Mouse (Mus musculus) thymus, postnatal 0 days (tissue): ENCODE results near the gene Unc13d. TPM values are rescaled to one million over a fixed set of nuclear protein-coding genes. Genes with fewer than 3 reads are reported as not detected.
A peak's percentile ranks its signal among the peaks of the same experiment; 100 is the strongest.
"Not testable (repeated sequence)": the region's sequence is repeated elsewhere in the genome, so short reads cannot be mapped to it uniquely, and the experiment has no call there.

Source experiments
- DNase-seq: peaks from one replicate; pipeline ENCODE4 v3.0.0-alpha.2; 2015; ENCODE audit warnings: low spot score
- polyA plus RNA-seq: library from polyadenylated mRNA; unstranded; fragments of >200 nt; fragmentation: Nextera tagmentation; extraction: Ambion mirVana; gene quantifications from 2 replicates; pipeline ENCODE4 v1.2.1, GENCODE M21; 2015

The Unc13d gene
- polyA plus RNA-seq, 1 experiment from 2014 or later: 34.7 TPM

DNA sequence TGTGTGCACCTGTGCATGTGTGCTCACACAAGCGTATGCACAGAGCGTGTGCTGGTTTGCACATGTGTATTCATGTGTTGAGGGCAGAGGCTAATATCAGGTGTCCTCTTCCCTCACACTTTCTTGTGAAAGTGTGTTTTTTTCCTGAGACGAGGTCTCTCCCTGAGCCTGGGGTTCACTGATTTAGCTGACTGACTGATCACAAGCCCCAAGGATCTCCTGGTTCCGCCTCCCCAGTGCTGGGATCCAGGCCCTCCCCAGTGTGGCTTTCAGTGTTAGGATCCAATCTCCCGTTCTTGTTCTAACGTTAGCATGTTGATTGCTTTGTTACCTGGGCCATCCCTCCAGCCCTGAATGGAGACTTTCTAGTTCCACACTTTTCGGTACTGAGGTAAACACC, 23.1 kb upstream of the Unc13d start:
- no peak for DNase-seq

DNA sequence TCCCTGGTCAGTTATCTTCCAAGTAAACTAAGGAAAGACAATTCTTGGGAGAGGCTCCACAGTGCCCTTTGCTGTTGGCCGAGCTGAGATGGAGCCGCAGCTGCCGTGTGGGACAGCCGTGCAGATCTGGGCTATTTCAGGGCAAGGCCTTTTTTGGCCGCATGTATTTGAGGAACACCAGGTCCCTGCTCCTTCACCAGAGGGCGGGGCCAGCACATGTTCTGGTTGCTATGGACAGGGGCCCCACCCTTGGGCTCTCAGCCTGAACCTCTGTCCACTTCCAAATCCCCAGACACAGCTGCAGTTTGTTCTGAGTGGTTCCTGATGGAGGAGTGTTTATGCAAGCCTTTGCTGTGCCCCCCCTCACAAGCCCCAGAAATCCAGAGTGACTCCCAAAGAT, 22.6 kb upstream of the Unc13d start:
- no peak for DNase-seq

DNA sequence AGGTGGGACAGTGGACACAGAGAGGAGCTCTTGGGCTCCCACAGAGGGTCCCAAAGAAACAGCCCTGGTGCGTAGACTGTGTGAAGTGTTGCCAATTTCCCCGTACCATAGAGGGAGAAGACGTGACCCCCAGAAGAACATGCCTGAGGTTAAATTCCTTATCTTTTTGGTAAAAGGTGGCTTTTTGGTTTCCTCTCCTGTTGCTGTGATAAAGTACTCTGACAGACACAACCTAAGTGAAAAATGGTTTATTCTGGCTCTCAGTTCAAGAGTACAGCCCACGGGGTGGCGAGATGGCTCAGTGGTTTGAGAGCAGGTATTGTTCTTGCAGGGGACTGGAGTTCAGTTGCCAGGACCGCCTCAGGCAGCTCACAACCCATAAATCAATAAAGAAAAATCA, 21.7 kb upstream of the Unc13d start:
- no peak for DNase-seq

DNA sequence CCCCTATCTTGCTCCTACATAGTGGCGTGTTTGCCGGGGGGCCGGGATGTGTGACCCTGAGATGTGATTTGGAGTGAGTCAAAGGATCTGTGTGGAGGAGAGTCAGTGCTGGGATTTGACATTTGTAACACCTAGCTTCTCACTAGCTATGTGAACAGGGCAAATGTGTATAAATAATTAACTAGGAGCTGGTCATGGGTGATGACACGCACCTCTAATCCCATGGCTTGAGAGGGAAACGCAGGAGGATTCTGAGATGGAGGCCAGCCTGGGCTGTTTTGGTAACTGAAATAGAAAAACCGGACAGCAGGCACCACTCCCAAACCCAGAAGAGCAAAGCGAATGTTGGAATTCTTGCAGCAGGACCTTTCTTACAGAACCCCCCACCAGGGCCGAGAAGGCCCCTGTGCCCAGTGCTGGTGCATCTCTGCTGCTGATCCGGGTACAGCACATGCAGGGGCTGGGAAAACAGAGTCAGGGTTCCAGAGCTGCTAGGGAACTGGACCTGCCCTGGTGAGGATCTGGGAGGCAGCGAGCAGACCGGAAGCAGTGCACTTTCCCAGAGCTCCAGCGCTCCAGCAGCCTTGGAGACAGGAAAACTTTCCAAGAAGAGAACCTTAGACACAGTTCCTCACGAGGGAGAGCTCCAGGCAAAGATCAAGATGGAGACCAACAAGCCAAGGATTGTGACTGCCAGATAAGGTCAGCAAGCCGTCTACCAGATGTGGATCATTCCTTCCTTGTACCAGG, 21.1 kb upstream of the Unc13d start:
- DNase-seq: no peak

DNA sequence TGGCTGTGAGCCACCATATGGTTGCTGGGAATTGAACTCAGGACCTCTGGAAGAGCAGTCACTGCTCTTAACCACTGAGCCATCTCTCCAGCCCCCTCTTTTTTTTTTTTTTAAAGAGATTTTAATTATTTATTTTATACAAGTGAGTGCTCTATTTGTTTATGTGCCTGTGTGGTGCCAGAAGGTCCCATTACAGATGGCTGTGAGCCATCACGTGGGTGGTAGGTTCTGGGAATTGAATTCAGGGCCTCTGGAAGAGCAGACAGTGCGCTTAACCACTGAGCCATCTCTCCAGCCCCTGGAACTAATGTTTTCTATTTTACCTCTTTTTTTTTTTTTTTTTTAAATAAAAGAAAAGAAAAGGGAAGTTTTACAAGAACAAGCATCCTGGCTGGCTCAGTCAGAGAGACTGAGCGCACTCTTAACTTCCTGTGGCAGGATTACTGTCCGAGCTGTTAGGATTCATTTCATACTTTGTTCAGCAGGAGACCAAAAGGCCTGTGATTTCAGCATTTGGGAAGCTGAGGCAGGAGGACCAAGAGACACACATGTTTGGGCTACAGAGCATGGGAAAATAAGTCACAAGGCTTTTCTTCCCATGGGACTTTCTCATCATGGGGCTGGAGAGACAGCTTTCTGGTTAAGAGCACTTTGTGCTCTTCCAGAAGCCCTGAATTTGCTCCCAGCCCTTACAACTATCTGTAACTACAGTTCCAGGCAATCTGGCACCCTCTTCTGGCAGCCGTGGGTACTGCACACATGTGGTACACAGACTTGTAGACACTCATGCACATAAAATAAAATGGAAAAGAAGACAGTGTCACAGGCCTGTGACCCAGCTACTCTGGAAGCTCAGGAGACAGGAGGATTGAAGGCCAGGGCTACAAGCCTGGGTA, 18.7 kb upstream of the Unc13d start:
- no peak for DNase-seq

DNA sequence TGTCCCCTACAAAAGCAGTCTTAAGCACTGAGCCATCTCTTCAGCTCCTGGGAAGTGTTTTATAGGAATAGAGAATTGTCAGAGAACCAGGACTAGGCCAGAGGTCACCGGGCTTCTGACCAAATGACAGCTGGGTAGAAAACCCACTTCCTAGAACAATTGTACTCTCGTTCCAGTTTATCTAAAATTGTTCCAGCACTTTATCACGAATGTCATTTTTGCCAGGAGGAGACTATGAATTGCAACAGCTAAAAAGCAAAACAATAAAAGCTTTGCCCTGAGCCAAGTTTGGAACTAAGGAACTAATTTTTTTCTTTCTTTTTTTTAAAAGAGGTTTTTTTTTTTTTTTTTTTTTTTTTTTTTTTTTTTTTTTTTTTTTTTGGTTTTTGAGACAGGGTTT, 17.8 kb upstream of the Unc13d start:
- no peak for DNase-seq

DNA sequence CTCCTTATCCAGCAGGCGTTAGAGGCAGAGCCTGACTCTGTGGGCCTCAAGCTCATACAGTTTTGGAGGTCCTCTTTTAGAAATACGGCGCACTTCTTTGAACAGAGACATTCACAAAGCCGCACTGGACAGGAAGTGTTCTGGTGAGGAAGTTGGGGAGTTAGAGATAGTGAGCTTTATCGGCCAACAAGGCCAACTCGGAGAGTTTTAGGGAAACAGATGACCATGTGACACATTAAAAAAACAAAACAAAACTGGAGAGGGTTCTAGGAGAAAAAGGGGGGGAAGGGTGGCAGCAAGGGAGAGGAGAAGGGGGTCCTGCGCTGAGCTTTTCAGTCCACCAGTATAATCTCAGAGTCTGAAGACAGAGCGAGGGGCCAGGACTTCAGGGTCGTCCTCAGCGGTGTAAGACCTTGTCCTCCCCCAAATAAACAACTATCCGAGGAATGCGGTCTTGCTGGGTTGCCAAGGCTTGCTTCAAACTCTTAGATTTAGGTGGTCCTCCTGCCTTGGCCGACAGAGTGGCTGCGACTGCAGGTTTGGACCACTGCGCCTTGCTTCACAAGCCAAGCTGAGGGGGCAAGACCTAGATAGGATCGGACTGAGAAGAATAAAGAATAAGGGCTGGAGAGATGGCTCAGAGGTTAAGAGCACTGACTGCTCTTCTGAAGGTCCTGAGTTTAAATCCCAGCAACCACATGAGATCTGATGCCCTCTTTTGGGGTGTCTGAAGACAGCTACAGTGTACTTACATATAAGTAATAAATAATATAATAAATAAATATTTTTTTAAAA, 16.2 kb upstream of the Unc13d start:
- no peak for DNase-seq

DNA sequence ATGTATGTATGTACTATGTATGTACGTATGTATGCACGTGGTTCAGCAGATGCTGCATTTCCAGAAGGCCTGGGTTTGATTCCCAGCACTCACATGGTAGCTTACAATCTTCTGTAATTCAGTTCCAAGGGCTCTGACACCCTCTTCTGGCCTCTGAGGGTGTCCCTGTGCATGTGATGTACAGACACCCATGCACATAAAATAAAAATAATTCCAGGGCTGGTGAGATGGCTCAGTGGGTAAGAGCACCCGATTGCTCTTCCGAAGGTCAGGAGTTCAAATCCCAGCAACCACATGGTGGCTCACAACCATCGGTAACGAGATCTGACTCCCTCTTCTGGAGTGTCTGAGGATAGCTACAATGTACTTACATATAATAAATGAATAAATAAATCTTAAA, 15.2 kb upstream of the Unc13d start:
- DNase-seq: not testable (repeated sequence)

DNA sequence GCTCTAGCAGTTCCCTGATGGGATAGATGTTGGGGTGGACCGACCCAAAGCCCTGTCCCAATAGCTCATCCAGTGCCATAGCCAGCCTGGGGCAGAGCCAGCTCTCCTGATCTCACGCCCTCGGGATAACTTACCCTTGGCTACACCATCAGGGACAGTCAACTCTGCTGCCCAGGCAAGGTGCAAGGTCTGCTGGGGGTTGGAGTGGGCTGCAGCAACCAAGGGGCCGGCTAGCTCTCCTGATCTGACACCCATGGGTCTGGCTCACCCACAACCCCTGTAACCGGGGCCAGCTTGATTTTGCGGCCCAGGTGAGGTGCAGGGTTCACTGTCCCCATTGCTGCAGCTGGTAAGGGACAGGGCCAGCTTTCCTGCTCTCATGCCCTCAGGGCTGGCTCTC, 13.8 kb upstream of the Unc13d start:
- DNase-seq: no peak

DNA sequence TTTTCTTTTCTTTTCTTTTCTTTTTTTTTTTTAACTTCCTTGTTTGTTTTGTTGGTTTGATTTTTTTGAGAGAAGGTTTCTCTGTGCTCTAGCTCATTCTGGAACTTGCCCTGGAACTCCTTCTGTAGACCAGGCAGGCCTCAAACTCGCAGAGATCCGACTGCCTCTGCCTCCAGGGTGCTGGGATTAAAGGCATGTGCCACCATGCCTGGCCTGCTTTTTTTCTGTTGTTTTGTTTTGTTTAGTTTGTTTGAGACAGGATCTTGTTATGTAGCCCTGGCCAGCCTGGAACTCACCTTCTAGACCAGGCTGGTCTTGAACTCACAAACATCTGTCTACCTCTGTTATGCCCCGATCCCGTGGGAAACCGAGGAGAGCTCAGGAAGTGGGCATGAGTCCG, 11.8 kb upstream of the Unc13d start:
- no peak for DNase-seq

DNA sequence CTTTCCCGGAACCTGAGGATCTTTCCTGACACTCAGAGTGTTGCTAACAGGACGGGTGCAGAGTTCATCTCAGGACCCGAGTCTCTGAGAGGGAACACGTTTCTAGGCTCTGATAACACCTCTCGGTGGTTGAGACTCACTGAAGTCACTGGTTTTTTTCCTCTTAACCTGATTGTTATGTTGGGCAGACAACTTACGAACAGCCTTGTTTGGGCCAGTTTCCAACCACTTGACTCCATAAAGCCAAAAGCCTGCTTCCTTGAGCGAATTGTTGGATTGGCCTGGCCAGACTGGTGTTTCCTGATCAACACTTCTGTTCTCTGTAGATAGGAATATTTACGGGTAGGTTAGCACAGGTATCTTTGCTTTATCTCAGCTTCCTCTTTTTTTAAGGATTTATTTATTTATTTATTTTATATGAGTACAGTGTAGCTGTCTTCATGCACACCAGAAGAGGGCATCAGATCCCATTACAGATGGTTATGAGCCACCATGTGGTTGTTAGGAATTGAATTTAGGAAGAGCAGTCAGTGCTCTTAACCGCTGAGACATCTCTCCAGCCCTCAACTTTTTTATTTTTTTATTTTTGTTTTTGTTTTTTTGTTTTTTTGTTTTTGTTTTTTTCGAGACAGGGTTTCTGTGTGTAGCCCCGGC, 11.1 kb upstream of the Unc13d start:
- no peak for DNase-seq

DNA sequence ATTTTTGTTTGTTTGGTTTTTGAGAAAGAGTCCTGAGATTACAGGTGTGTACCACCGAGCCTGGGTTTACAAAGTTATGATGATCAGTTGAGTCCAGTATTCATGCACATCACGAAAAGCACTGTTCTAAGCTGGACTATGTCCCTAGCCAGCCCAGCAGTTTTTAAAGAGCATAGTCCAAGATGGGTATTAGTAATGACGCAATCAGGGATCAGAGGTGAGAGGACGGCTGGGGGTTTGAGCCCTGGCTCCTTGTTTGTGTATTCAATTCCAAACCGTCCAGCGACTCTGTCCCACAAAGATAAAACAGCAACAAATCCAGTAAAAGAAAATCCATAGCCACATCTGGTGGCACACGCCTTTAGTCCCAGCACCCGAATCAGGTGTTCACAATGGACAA, 10.4 kb upstream of the Unc13d start:
- DNase-seq: no peak

DNA sequence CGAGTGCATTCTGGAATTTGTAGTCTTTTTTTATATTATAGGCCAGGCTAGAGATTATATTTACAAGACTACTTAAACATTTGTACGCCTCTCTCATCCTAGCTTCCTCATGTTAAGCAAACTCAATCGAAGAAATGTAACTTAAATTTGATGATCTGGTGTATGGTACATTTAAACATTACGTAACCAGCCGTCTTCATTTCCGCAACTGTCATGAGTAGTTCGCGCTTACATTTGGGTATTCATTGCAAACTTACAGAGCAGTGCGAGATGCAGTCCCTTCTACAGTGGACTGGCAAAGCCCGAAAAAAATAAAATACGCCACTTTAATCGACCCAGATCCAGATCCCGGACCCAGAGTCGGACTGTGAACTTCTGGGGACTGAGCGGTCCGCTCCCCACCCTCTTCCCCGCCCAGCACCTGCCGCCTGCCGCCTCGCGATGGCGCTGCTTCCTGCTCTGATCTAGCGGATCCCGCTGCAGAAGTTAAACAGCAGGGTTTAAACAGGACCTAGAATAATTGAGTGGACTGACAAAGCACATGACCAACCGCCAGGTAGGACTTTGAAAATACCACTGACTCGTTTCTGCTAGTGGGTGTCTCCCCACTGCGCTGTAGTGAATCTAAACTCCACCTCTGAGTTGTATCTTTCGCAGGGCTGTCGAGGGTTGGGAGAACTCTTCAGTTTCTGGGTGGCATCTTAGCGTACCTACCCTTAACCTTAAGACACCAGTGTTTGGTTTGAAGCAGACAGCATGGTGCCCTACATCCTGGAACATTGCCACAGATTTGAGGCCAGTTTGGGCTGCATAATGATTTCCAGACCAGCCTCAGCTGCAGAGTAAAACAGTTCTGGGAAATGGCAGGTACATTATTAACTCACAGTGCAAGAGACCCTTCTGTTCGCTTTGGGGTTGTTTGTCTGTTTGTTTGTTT, 9.7 kb upstream of the Unc13d start:
- peak; percentile 90 for DNase-seq

DNA sequence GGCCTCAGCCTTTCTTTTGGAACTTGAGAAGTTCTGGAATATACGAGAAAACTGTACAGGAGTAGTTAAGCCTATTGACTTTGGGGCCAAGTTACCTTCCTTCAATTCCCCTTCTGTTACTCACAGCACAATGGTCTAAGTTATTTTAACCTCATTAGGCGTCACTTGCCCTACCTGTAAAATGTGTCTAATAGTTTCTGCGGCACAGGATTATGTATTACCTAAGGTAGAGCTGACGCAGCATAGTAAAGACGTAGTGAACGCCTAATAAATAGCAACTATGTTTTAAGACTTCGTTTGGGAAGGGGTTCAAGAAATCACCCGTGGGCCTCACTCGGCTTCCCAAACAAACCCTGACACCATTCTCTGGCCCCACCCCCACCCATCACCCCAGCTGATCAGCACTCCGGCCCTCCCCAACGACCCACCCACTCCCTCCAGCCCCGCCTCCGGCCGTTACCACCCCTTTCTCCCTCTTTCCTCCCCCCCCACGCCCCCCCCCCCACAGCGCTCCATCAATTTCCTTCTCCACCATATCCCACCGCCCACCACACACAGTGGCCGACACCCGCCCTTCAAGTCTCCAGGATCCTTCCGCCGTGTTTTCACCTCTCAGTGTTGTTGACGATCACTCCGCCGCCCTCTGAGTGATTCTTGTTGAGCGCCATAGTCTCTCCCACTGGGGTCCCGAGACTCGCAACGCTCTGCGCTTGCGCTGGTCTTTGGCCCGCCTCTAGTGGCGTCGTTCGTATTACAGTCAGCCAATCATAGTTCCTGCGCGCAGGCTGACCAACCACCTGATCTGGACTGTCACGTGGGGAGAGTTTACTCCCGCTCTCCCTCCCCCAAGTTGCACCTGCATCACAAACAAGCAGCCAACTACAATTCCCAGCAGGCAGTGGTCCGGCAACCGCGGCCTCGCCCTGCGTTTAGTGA, 8.8 kb upstream of the Unc13d start, which contains the start of gene Wbp2:
Wbp2 (minus strand) TSS at position 738 of the 936 bp plus-strand sequence.
- DNase-seq: peak; percentile 99

DNA sequence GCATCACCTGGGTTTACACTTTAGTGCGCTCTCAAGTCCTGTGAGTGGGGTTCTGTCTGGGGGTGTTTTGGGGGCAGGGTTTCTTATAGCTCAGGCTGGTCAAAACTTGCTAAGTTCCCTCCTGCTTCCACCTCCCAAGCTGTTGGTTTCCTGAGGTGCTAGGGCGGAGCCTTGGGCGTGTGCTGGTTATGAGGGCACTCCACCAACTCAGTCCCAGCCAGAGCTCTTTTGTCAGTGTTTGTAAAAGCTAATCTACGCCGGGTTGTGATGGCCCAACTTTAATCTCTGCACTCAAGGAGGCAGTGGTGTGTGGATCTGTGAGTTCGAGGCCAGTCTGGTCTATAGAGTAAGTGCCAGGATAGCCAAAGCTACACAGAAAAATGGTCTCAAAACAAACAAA, 6.4 kb upstream of the Unc13d start:
- DNase-seq: no peak

DNA sequence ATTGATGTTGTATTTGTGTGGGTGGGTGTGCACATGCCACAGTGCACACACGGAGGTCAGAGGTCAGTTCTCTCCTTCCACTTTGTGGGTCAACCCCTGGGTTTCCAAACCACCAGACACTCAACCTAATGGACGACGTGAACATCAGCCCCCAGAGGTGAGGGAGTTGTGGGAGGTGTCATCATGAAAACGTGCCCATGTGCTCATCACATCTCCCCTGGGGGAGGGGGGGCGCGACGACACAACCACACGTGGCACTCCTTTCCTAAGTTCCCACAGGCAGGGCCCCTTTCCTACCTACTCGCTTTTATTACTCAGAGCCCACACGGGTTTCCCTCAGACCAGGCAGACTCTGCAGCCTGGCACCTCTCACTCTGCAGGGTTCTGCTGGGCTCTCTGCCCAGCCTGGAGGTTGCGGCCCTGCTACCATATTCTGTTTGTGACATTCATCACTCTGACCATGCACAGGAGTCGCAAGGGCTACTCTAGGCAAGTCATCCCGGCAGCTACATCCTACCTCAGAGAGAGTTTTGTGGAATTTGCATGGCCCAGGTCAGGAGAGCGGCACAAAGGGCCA, 5.4 kb upstream of the Unc13d start:
- DNase-seq: no peak

DNA sequence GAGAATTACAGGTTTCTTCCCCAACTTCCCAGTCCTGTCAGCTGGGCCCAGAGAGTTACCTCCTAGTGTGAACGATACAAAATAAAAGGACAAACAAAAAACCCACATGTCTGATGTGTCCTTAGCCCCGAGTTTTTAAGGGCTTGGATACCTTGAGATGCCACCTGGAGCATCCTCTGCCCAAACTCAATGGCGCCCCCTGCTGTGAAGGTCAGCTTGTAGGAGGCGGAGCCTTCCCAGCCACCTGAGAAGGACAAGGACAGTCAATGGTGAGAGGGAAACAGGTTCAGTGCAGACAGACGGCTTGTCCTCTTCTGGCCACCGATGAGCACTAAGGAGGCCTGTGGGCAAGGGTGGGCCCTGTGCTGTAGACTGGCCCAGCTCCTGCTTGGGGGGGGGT, 3.3 kb upstream of the Unc13d start:
- DNase-seq: peak; percentile 75

DNA sequence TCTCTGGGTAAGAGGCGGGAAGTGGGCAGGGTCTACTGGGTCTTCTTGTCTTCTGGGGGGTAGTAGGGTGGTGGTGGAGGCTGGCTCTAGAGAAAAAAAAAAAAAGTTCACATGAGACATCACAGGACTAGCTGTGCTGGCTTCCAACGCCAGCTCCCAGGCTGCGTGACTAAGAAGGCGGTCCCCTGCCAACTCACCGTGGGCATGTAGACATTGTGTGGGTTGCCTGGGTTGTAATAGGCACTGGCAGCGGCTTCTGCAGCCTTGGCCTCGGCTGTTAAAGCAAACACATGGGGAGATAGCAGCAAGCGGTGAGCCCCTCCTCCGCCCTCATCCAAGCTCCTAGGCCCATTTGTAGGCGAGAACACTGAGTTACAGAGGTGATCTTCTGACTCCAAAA, 1.8 kb upstream of the Unc13d start:
- DNase-seq: no peak
